In genomic region chr8:69790773-69791367, GRCm38 (mm10) we compare ENCODE assay signal across 7 mouse cellular contexts. TPM values are rescaled to one million over a fixed set of nuclear protein-coding genes. Genes with fewer than 3 reads are reported as not detected.
DNase-seq lines count a peak whose midpoint lies in the region; ATAC-seq and TF ChIP-seq lines count a peak whose summit lies in the region.

Gene Atp13a1, plus strand, starts transcription at chr8:69791163.
Gene Zfp866, minus strand, starts transcription at chr8:69791178.

- H3K9ac ChIP-seq in intestine, postnatal 0 days (ENCODE audit: low read depth, low read length), result peak within 1 kb of the TSS; percentile 91
- peak within 1 kb of the TSS; percentile 95 for H3K9ac ChIP-seq in midbrain, embryonic 12.5 days (replicated peaks)

- H3K4me3 ChIP-seq in intestine, postnatal 0 days (ENCODE audit: low read depth, low read length), result peak within 1 kb of the TSS; percentile 97
- H3K4me3 ChIP-seq in midbrain, embryonic 12.5 days, result peak within 1 kb of the TSS; percentile 88
- H3K4me3 ChIP-seq in small intestine, adult 2 months (ENCODE audit: low read depth, low read length), result peak within 1 kb of the TSS; percentile 97

- WGBS in intestine, postnatal 0 days, result under 1% methylated on average over 38 of the region's 38 CpGs
- WGBS in midbrain, embryonic 12.5 days, result under 1% methylated on average over 38 of the region's 38 CpGs
- WGBS in small intestine, adult 2 months, result under 1% methylated on average over 38 of the region's 38 CpGs

- intact Hi-C loops in left cerebral cortex, postnatal 4 days (cut with DNase I), result no loop called here

- peak; percentile 96 for ATAC-seq in intestine, postnatal 0 days
- ATAC-seq in midbrain, embryonic 12.5 days (ENCODE audit: low FRiP score, low read depth), result peak; percentile 97

- TF ChIP-seq POLR2A in small intestine, adult 2 months (IDR thresholded peaks at IDR 0.05; ENCODE audit: low read depth, low read length), result peak; percentile 62; the same call in 1 of the 2 replicates

- DNase-seq in adrenal gland, adult 8-10 months, result peak; percentile 78
- DNase-seq in embryo, embryonic 11.5 days (ENCODE audit: low read depth, low spot score), result peak; percentile 81
- DNase-seq in gastrocnemius, postnatal 4 days (ENCODE audit: low spot score in 2 of 2), result peak; percentile 78 to 90
- DNase-seq in left cerebral cortex, postnatal 4 days, result peak; percentile 88

- peaks cover 22% of the 10 kb centered on the region for H3K36me3 ChIP-seq in intestine, postnatal 0 days (ENCODE audit: control insufficient read depth, insufficient read depth)
- peaks cover 27% of the 10 kb centered on the region for H3K36me3 ChIP-seq in midbrain, embryonic 12.5 days
- H3K36me3 ChIP-seq in small intestine, adult 2 months (ENCODE audit: control insufficient read depth, insufficient read depth, low read length), result peaks cover 17% of the 10 kb centered on the region

- H3K27me3 ChIP-seq in intestine, postnatal 0 days (replicated peaks; ENCODE audit: control insufficient read depth, insufficient read depth, low read length), result no peaks in the 10 kb centered on the region
- no peaks in the 10 kb centered on the region for H3K27me3 ChIP-seq in midbrain, embryonic 12.5 days
- H3K27me3 ChIP-seq in small intestine, adult 2 months (ENCODE audit: control insufficient read depth, insufficient read depth, low read length), result no peaks in the 10 kb centered on the region

- peak within 1 kb of the TSS; percentile 74 for H3K4me2 ChIP-seq in intestine, postnatal 0 days (replicated peaks; ENCODE audit: low read depth)
- peak within 1 kb of the TSS; percentile 88 for H3K4me2 ChIP-seq in midbrain, embryonic 12.5 days (replicated peaks)

- no peaks in the 10 kb centered on the region for H3K9me3 ChIP-seq in intestine, postnatal 0 days (ENCODE audit: control insufficient read depth)
- no peaks in the 10 kb centered on the region for H3K9me3 ChIP-seq in midbrain, embryonic 12.5 days

- peak within 1 kb of the TSS; percentile 86 for H3K27ac ChIP-seq in intestine, postnatal 0 days (ENCODE audit: low read depth, low read length)
- H3K27ac ChIP-seq in midbrain, embryonic 12.5 days (replicated peaks), result peak within 1 kb of the TSS; percentile 70
- peak within 1 kb of the TSS; percentile 96 for H3K27ac ChIP-seq in small intestine, adult 2 months (ENCODE audit: insufficient read depth, low read depth, low read length)

- H3K4me1 ChIP-seq in intestine, postnatal 0 days (replicated peaks; ENCODE audit: control insufficient read depth, insufficient read depth, low read length), result peaks cover 5% of the 10 kb centered on the region; the same call in 1 of the 2 replicates
- peaks cover 19% of the 10 kb centered on the region for H3K4me1 ChIP-seq in midbrain, embryonic 12.5 days
- H3K4me1 ChIP-seq in small intestine, adult 2 months (ENCODE audit: control insufficient read depth, insufficient read depth, insufficient read length, low read length), result peaks cover 4% of the 10 kb centered on the region; the same call in 1 of the 2 replicates

- TF ChIP-seq CTCF in intestine, postnatal 0 days (IDR thresholded peaks at IDR 0.05; ENCODE audit: low read depth), result peak; percentile 16; the same call in 1 of the 2 replicates
- no peak for TF ChIP-seq CTCF in small intestine, adult 2 months (IDR thresholded peaks at IDR 0.05; ENCODE audit: extremely low read depth, insufficient read length, insufficient replicate concordance, low read depth, low read length)

RNA-seq across cellular contexts. Expression of gene Atp13a1, which starts in this region (rescaled TPM):
- total RNA-seq in adrenal gland, adult 8-10 months (2022), result 10 to 100 TPM; 38.4 to 44.3 (median 40.4) TPM
- total RNA-seq in gastrocnemius, postnatal 4 days (2021), result 10 to 100 TPM; 21.3 to 22.3 TPM
- 18.6 and 20.5 TPM in 2 replicates for polyA plus RNA-seq in intestine, postnatal 0 days (2015; fragmentation: Nextera tagmentation; extraction: Ambion mirVana)
- total RNA-seq in left cerebral cortex, postnatal 4 days (2021), result 10 to 100 TPM; 51.9 to 52.3 TPM
- 54.8 and 55.4 TPM in 2 replicates for polyA plus RNA-seq in midbrain, embryonic 12.5 days (2016; fragmentation: Nextera tagmentation; extraction: Ambion mirVana)
- polyA plus RNA-seq in small intestine, adult 2 months (2012; rRNA removed), result 64.3 and 102 TPM in 2 replicates

RNA-seq across cellular contexts. Expression of gene Zfp866, which starts in this region (rescaled TPM):
- 10 to 100 TPM; 22.8 to 34.3 (median 28.7) TPM for total RNA-seq in adrenal gland, adult 8-10 months (2022)
- total RNA-seq in gastrocnemius, postnatal 4 days (2021), result 10 to 100 TPM; 18.9 to 21.5 TPM
- 6.1 and 6.5 TPM in 2 replicates for polyA plus RNA-seq in intestine, postnatal 0 days (2015; fragmentation: Nextera tagmentation; extraction: Ambion mirVana)
- 10 to 100 TPM; 41.5 to 41.7 TPM for total RNA-seq in left cerebral cortex, postnatal 4 days (2021)
- polyA plus RNA-seq in midbrain, embryonic 12.5 days (2016; fragmentation: Nextera tagmentation; extraction: Ambion mirVana), result 44.6 and 45.7 TPM in 2 replicates
- polyA plus RNA-seq in small intestine, adult 2 months (2012; rRNA removed), result 2.2 and 3.7 TPM in 2 replicates

Comparison
In these comparisons a context has a peak if more than half of its experiments do, and no peak if none do; other contexts are left out.
1. Peak in every context shown above with its lines: DNase-seq, ATAC-seq, H3K4me3 ChIP-seq and H3K27ac ChIP-seq.